In the genomic region with DNA sequence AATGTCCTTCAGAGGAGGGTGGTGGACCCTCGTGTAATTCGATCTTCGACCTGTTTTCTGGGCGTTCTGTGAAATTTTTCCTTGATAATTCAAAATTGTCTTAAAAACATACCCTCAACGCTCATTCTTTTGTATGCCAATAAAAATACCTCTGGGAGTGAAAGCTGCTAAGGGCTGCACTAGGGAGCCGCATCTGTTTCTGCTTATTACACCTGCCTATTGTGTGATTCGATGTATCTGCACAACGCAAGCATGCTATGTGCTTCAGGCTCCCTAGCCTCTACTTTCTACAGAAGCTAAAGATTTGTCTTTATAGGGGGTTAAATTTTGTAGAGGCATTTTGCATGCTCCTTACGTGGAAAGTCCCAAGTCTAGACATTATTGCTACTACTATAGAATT, we compare ENCODE assay signal across 10 mouse cellular contexts.
DNase-seq lines count a peak whose midpoint lies in the region; ATAC-seq and TF ChIP-seq lines count a peak whose summit lies in the region.
"Had no signal": no experiment of that assay in that cellular context is flagged by ENCODE, and none has a peak within 500 bp of the region (broad histone marks: within the 10 kb centered on the region; RNA-seq: fewer than 3 reads in every experiment).

No protein-coding gene starts in this region.

- no peak for TF ChIP-seq CTCF in liver, postnatal 0 days (IDR thresholded peaks at IDR 0.05; ENCODE audit: low read depth)
- no peak; the same call in 1 of the 2 replicates for TF ChIP-seq CTCF in layer of hippocampus, adult 2 months (conservative IDR thresholded peaks at IDR 0.05)

- DNase-seq in liver, postnatal 0 days, result no peak
- no peak for DNase-seq in urinary bladder, postnatal 36 days (ENCODE audit: low spot score in 2 of 2)
- DNase-seq in layer of hippocampus, adult 2 months (ENCODE audit: low spot score in 2 of 2), result no peak

- no peak overlapping the region for H3K27ac ChIP-seq in liver, embryonic 15.5 days (replicated peaks)
- no peak overlapping the region for H3K27ac ChIP-seq in liver, postnatal 0 days (ENCODE audit: low read depth)
- H3K27ac ChIP-seq in forebrain, embryonic 16.5 days (ENCODE audit: low read length), result no peak overlapping the region
- H3K27ac ChIP-seq in neural tube, embryonic 15.5 days (replicated peaks), result peak overlapping the region; percentile 78; the same call in 1 of the 2 replicates
- no peak overlapping the region for H3K27ac ChIP-seq in layer of hippocampus, adult 2 months
- H3K27ac ChIP-seq: macrophage had no signal

- H3K36me3 ChIP-seq in liver, embryonic 15.5 days (replicated peaks), result no peaks in the 10 kb centered on the region
- no peaks in the 10 kb centered on the region for H3K36me3 ChIP-seq in liver, postnatal 0 days (replicated peaks; ENCODE audit: insufficient read depth, low read length)
- no peaks in the 10 kb centered on the region for H3K36me3 ChIP-seq in forebrain, embryonic 16.5 days (ENCODE audit: control insufficient read depth, insufficient read depth)
- no peaks in the 10 kb centered on the region for H3K36me3 ChIP-seq in megakaryocyte, embryonic 14.5 days (replicated peaks; ENCODE audit: low read length)
- no peaks in the 10 kb centered on the region for H3K36me3 ChIP-seq in neural tube, embryonic 15.5 days
- H3K36me3 ChIP-seq: heart, embryonic 15.5 days had no signal

- H3K9ac ChIP-seq in liver, embryonic 15.5 days, result no peak overlapping the region
- H3K9ac ChIP-seq in liver, postnatal 0 days (replicated peaks), result no peak overlapping the region
- no peak overlapping the region for H3K9ac ChIP-seq in forebrain, embryonic 16.5 days (replicated peaks; ENCODE audit: low read depth, low read length)
- H3K9ac ChIP-seq in neural tube, embryonic 15.5 days (replicated peaks), result no peak overlapping the region; the same call in 1 of the 2 replicates

- peaks cover 4% of the 10 kb centered on the region; the same call in 1 of the 2 replicates for H3K27me3 ChIP-seq in liver, embryonic 15.5 days
- no peaks in the 10 kb centered on the region for H3K27me3 ChIP-seq in liver, postnatal 0 days (ENCODE audit: insufficient read depth, low read length)
- H3K27me3 ChIP-seq in forebrain, embryonic 16.5 days (replicated peaks; ENCODE audit: control insufficient read depth, insufficient read depth, low read length), result no peaks in the 10 kb centered on the region
- H3K27me3 ChIP-seq in megakaryocyte, embryonic 14.5 days (replicated peaks), result peaks cover 25% of the 10 kb centered on the region
- no peaks in the 10 kb centered on the region for H3K27me3 ChIP-seq in neural tube, embryonic 15.5 days (replicated peaks)
- H3K27me3 ChIP-seq: heart, embryonic 15.5 days had no signal

- no peak for ATAC-seq in liver, embryonic 15.5 days (ENCODE audit: insufficient read depth)
- ATAC-seq in liver, postnatal 0 days, result no peak
- peak; percentile 54 for ATAC-seq in forebrain, embryonic 16.5 days
- ATAC-seq in neural tube, embryonic 15.5 days (ENCODE audit: low FRiP score), result peak; percentile 43; the same call in 1 of the 2 replicates
- ATAC-seq: intestine, postnatal 0 days had no signal

- no peaks in the 10 kb centered on the region for H3K9me3 ChIP-seq in liver, embryonic 15.5 days (replicated peaks)
- no peaks in the 10 kb centered on the region for H3K9me3 ChIP-seq in liver, postnatal 0 days (ENCODE audit: low read length)
- H3K9me3 ChIP-seq in forebrain, embryonic 16.5 days (ENCODE audit: control insufficient read depth, low read length), result no peaks in the 10 kb centered on the region
- H3K9me3 ChIP-seq in megakaryocyte, embryonic 14.5 days, result no peaks in the 10 kb centered on the region
- H3K9me3 ChIP-seq in neural tube, embryonic 15.5 days (replicated peaks), result no peaks in the 10 kb centered on the region
- H3K9me3 ChIP-seq: heart, embryonic 15.5 days had no signal

- WGBS in liver, embryonic 15.5 days (ENCODE audit: insufficient replicate concordance), result 28% methylated on average over 9 of the region's 9 CpGs
- WGBS in liver, postnatal 0 days (ENCODE audit: insufficient replicate concordance), result 27% methylated on average over 9 of the region's 9 CpGs
- 29% methylated on average over 9 of the region's 9 CpGs for WGBS in forebrain, embryonic 16.5 days
- WGBS in neural tube, embryonic 15.5 days, result 19% methylated on average over 9 of the region's 9 CpGs

- H3K4me2 ChIP-seq in liver, embryonic 15.5 days, result peak overlapping the region; percentile 31; the same call in 1 of the 2 replicates
- no peak overlapping the region for H3K4me2 ChIP-seq in liver, postnatal 0 days (ENCODE audit: low read depth, low read length)
- no peak overlapping the region; the same call in 1 of the 2 replicates for H3K4me2 ChIP-seq in forebrain, embryonic 16.5 days (ENCODE audit: low read length)
- H3K4me2 ChIP-seq in neural tube, embryonic 15.5 days, result peak overlapping the region; percentile 55

- TF ChIP-seq EP300 in liver, postnatal 0 days (IDR thresholded peaks at IDR 0.05; ENCODE audit: low read depth), result no peak

- no peak overlapping the region for H3K4me3 ChIP-seq in liver, embryonic 15.5 days (replicated peaks)
- no peak overlapping the region for H3K4me3 ChIP-seq in liver, postnatal 0 days (ENCODE audit: low read depth, low read length)
- H3K4me3 ChIP-seq in forebrain, embryonic 16.5 days (replicated peaks; ENCODE audit: low read length), result no peak overlapping the region
- peak overlapping the region; percentile 84 for H3K4me3 ChIP-seq in megakaryocyte, embryonic 14.5 days (replicated peaks)
- peak overlapping the region; percentile 39; the same call in 1 of the 2 replicates for H3K4me3 ChIP-seq in neural tube, embryonic 15.5 days (replicated peaks)
- no peak overlapping the region for H3K4me3 ChIP-seq in layer of hippocampus, adult 2 months

- H3K4me1 ChIP-seq in liver, embryonic 15.5 days (replicated peaks), result no peaks in the 10 kb centered on the region
- no peaks in the 10 kb centered on the region for H3K4me1 ChIP-seq in liver, postnatal 0 days (ENCODE audit: insufficient read depth)
- H3K4me1 ChIP-seq in forebrain, embryonic 16.5 days (replicated peaks; ENCODE audit: control insufficient read depth, insufficient read depth, low read length), result peaks cover 11% of the 10 kb centered on the region
- peaks cover 29% of the 10 kb centered on the region for H3K4me1 ChIP-seq in megakaryocyte, embryonic 14.5 days
- H3K4me1 ChIP-seq in neural tube, embryonic 15.5 days, result peaks cover 10% of the 10 kb centered on the region

Comparison
In these comparisons a context has a peak if more than half of its experiments do, and no peak if none do; other contexts are left out.
1. H3K4me2 ChIP-seq: peak in liver, embryonic 15.5 days (single experiment) and neural tube, embryonic 15.5 days (single experiment); none in liver, postnatal 0 days (single experiment) and forebrain, embryonic 16.5 days (single experiment).
2. ATAC-seq: peak in forebrain, embryonic 16.5 days (single experiment) and neural tube, embryonic 15.5 days (single experiment); none in liver, embryonic 15.5 days (single experiment) and liver, postnatal 0 days (single experiment).
3. H3K4me3 ChIP-seq: peak in megakaryocyte, embryonic 14.5 days (single experiment) and neural tube, embryonic 15.5 days (single experiment); none in liver, embryonic 15.5 days (single experiment), liver, postnatal 0 days (single experiment), forebrain, embryonic 16.5 days (single experiment) and layer of hippocampus, adult 2 months (single experiment).